Mouse (Mus musculus) liver (tissue): ENCODE results near the gene Ptk6.
A peak's percentile ranks its signal among the peaks of the same experiment; 100 is the strongest.

ENCODE experiments used
- DNase-seq: peaks from one replicate; pipeline ENCODE4 v3.0.0-alpha.2; 2020; ENCODE audit warnings: mixed read lengths

The Ptk6 gene

DNA sequence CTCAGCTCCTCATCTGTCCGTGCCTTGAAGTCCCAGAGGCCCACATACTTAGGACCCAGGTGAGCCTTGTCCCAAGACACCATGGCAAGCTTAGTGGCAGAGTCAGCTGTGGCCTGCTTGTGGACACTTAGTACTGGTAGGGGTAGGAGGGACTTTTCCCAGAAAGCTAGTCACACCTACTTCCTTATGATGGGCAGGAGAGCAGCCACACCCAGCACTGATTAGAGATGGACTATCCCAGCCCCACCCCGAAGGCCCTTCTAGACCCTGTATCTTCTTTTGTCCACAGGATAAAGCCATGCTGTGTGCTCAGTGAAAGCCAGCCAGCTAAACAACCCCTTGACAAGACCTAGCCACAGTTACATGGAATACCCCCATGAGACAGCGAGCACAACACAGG, at the start of gene Ptk6:
Ptk6 (minus strand) TSS at position 368 of the 400 bp plus-strand sequence.
- no peak for DNase-seq

DNA sequence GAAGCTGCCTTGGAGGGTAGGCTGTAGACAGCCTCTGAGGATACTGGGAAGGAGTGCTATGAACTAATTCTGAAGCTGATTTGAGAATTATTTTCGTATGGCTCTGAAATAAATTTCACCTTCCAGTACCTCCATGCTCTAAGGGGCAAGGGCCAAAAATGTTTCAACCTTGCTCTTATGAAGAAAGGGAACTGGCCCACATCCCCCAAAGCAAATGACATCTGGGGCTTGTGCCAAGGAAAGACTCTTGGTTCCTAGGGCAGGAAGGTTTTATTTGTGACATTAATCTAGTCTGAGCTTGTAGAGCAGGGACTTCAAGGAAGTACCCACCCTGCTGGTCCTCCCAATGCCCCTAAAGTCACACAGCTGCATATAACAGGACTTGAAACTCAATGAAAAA, 49.3 kb upstream of the Ptk6 start:
- DNase-seq, result no peak

DNA sequence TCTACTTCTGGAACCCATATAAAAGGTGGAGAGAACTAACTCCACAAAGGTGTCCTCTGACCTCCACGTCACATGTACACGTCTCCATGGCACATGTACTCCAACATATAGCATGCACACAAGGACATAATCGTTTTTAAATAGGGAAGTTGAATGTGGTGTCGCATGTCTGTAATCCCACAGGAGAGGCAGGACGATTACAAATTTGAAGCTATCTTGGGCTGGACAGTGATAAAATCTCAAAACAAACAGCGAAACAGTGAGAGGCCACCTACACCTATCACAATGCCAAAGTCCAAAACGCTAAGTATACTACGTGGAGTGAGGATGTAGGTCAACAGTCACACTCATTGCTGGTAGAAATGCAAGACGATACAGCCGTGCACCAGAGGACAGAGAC, 46.6 kb upstream of the Ptk6 start:
- no peak for DNase-seq

DNA sequence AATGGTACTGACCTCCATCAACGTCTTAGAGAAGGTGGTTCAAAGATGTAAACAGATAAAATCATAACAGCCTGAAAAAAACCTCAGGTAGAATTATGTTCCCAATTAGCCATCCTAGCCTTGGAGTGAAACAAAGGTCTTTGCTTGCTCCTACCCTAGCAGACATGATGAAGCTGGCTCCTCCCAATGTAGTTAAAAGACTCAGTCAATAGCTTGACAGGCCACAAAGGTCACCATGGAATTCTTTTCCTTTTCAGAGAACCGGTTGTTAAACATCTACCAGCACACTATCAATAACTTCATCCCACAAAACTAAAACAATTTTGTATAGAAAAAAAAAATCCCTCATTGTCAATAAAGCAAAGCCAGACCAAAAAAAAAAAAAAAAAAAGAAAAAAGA, 42.4 kb upstream of the Ptk6 start:
- no peak for DNase-seq

DNA sequence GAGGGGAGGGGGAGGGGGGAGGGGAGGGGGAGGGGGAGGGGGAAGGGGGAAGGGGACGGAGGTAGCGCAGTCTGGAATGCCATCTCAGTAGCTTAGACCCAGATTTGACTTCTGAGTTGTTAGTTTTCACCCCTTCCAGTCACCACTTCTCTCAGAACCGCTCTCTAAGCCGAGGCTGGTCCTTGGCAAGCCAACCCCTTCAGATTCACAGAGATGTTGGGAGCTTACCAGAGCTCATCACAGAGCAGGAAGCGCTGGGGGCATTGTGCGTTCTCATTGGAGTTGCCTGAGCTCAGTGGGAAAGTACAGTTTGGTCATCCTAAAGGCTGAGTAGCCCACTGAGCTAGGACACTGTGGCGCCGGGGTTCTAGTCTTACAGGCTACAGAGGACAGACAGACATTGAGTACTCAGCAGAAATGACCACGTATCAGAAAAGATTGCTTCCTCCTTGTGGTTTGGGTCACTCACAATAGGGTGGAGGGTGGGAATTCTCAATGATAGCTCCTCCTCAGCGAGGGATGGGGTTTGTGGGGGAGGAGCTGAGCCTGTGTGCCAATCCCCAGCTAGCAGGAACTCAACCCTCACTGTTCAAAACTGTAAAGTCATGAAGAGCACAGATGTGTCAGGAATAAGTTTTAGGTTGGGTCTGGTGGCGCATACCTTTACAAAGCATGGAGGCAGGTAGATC, 41.3 kb upstream of the Ptk6 start:
- peak; percentile 42 for DNase-seq

DNA sequence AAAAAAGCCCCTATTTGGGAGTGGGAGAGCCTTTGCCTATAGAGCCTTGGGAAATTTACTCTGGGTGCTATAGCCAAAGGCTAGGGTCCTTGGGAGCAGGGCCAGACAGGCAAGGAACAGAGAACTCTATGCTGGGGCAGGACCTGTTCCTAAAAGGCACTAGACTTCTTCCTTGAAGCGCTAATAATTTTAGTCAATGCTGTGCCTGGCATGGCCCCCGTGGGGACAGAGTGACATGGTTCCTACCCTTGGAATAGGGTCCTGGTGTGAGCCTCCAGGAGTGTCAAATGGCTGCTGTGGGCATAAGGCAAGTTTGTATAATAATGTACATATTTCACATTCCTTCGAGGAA, 39.7 kb upstream of the Ptk6 start:
- no peak for DNase-seq

DNA sequence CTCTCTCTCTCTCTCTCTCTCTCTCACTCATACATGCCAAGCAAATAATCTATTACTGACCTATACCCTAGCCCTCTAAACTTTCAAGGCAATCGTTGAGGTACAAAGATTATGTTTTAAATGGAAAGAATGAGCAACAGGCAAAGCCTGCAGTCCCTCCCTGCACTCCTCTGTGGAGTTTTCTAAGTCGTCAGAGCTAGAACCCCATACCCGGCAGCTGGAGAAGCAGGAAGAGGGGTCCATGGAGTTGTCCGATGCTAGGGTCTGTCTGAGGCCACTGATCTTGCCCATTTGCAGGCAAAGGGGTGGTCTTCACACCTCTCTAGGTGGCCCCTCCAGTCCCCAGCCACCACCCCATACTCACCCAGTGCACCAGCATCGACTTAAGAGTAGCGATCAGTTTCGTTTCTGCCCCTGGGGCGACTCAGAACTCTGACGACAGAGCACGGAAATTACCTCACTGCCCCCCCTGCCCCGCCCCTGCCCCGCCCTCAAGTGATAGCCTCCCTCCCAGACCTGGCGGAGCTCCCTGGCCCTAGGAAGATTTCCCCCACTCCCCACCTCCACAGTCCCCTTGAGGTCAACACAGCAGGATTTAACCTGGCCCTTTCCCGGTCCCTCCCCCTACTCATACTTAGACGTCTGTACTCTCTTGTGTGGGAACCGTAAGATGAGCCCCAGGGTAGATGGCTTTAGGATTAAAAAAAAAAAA, 39.2 kb upstream of the Ptk6 start, which contains the start of gene Helz2:
Helz2 (minus strand) TSS at position 426 of the 712 bp plus-strand sequence.
- peak; percentile 78 for DNase-seq

DNA sequence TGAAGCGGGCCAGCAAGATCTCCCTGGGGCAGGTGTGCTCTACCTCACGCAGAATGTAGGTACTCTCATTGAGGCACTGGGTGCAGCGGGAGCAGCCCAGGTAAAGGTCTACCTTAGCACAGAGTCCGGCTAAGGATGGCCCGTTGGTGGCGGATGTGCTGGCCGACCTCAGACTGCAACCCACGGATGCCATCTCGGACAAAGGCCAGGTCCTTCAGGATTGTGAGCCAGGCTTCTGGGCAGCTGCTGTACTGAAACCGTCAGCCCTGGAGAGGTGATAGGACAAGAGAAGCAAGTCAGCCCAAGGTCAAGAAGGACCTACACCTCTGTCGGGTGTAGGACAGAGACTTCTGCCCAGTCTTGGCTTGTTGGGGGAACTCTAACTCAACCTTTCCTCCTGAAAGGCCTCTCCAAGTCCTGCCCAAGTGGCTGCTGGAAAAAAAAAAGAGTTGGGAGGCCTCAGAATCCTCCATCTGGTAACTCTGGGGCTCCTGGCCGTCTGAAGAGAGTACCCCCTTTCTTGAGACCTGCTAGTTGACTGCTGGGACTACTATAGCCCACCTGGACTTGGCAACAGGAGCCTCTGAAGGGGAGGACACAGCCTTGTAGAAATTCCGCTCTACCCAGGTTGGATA, 38.3 kb upstream of the Ptk6 start:
- no peak for DNase-seq

DNA sequence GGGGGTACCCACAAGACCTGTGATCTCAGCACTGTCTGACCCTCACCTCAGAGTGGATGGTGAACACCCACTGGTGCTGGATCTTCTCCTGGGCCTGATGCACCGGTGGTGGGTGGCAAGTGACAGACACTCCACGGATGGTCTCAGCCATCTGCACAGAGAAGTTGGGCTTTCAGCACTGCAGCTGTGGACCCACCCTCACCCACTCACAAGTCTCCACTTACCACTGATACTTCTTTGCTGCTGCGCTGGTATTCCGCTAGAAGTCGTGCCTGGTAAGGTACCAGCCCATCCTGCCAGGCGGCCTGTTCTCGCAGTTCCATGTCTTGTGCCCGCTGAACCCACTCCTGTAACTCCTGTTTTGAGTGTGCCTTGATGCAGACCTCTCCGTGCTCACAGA, 36.7 kb upstream of the Ptk6 start:
- no peak for DNase-seq

DNA sequence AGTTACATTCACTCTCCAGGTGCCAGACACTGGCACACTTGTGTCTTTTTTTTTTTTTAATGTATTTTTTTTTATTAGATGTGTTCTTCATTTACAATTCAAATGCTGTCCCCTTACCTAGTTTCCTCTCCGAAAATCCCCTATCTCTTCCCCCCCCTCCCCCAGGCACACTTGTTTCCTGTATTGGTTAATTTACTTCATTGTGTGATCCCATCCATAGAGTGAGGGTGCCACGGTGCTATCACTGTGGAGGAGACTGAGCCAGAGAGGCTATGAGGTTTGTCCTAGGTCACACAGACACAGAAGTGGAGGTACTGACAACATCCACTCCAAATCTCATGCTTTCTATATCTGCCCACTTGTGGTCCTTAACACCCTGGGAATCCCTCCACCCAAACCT, 36.3 kb upstream of the Ptk6 start:
- DNase-seq, result no peak

DNA sequence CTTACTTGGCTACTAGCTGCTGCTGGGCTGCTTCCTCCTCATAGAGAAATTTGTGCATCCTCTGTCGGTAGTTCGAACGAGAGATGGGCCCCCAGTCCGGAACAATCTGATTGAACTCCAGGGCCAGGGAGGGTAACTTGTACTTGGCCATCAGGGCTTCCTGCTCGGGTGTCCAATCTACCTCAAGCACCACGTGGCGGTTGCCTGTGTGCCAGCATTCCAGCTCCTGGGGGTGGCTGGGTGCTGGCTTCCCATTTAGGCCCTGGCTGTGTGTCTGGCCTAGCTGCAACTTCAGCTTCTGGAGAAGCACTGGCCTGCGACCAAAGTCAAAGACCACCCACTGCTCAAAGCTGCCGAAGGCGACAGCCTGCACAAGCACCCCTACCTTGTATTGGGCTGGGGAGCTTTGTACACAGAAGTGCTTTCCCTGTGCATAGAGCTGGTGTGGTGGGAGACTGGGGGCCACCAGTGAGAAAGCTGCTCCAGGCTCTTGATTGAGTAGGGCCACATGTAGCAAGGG, 35.6 kb upstream of the Ptk6 start:
- no peak for DNase-seq

DNA sequence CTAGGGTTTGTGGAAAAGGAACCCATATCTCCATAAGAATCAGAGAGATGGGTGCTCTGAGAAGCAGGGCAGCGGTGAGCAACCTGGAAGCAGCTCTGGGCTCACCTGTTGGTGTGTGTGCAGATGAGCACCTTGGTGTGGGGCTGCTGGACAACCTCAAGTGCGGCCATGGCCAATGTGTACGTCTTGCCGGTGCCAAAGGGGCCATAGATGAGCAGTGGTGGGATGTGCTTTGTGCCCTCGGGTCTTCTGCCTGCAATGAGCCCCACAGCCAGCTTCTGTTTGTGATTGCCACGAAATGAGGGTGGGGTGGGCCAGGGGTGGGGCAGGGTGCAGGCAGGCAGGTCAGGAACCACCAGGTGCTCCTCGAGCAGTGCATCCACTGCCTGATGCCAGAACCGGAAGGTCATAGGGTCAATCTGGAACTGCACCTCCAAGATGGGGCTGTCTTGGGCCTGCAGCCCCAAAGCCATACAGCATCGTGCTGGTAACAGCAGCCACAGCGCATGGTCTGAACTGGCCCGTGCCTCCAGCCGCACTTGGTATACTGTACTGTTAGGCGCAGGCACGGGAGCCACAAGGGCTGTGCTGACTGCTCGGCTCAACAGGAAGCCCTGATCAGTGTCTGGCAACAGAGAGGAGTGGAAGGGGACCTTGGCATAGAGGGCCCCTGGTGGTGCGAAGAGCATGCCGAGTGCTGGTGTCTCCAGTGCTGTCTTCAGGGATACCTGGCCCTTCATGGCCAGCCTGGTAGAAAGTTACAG, 34.8 kb upstream of the Ptk6 start:
- no peak for DNase-seq

DNA sequence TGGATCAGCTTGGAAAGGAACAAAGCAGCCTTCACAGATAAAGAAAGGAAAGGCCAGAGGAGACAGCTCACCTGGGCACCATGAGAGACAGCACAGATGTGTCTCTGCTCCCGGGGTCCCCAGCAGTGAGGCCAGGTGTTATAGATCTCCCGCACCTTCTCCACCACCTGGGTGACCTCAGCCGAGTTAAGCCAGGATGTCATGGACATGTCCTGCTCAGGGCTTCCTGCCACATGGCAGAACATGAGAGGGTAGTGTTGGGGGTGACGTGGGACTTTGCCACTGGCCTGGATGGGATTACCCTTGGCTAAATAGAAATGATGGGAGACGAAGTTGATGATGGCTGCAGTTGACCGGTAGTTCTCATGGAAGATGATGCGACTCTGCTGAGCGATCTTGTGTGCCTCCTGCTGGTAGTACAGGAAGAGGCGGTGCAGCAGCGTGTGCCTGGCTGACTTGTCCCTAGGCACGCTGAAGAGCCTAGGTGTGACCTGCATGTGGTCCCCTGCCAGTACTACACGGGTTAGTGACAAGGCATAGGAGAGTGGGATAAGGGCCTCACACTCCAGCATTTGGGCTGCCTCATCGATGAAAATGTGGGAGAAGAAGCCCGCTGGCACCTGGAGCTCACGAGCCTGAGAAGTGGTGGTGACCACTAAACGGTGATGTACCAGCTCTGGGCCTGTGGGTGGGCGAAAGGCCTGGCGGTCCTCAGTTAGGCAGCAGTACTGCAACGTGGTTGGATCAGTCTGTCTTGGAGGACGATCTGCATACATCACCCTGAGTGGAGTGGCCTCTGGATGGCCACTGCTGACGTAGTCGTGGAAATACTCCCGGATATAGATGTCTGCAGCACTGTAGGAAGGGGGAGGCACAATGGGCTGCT, 33.3 kb upstream of the Ptk6 start:
- DNase-seq, result no peak

DNA sequence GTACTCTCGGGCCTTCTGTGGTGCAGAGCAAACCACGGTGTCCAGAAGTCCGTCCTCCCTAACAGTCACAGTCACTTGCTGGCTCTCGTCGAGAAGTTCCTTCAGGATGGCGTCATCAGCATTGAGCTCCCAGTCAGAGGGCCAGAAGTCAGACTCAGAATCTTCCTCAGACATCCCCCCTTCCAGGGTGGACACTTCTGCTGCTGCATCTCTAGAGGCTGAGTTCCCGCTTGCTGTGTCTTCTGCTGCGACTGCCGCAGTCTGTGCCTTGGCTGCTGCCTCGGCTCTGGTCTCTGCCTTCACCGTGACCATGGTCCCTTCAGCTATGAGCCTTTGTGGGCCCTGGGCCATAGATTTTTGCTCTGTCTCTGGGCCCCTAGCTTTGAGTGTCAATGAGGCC, 32.1 kb upstream of the Ptk6 start:
- no peak for DNase-seq

DNA sequence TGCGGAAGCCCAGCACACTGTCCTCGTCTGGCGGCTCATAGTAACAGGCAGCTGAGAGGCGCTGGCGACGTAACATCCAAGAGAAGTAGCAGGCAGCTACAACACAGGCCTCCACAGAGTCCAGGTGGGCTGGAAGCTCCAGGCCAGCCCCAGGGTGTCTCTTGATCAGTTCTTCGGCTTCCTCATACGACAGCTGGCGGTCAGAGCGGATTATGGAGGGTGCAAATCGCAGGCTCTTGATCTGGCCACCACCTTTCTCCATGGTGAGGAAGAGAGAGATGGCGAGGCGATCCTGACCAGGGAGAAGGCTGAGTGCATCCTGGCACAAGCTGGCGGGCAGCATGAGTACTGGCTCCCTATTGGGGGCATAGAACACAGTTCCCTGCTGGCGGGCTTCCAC, 30.9 kb upstream of the Ptk6 start:
- no peak for DNase-seq

DNA sequence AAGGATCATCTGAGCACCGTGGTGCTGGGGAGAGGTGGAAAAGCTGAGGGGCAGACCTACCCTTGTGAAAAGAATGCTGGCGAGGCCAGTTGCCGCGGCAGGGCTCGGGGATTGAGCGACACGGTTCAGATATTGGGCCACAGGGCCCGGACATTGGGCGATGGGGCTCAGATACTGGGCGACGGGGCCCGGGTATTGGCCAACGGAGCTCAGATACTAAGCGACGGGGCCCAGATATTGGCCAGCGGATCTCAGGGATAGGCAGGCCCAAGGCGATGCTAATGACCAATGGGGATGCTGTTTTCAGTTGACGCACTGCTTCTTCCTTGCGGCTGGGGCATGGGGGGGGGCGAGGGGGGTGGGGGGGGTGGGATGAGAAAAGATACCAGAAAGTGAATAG, 28.6 kb upstream of the Ptk6 start:
- DNase-seq, result no peak

DNA sequence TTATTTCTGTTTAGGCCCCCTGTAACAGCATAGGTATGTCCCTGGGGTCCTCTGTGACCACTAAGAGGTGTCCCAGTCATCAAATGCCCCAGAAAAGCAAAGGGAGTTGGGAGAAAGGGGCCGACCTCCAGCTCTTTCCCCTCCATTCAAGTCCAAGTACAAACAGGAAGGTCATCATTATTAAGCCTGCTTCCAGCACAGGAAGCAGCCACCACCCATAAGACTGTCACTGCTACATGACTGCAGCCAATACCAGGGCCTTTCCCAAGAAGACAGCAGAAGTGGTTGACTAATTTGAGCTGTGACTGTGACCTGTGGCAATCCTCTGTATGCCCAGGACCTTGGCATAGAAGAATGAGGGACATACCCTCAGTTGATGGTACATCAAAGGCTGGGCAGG, 25.7 kb upstream of the Ptk6 start:
- no peak for DNase-seq

DNA sequence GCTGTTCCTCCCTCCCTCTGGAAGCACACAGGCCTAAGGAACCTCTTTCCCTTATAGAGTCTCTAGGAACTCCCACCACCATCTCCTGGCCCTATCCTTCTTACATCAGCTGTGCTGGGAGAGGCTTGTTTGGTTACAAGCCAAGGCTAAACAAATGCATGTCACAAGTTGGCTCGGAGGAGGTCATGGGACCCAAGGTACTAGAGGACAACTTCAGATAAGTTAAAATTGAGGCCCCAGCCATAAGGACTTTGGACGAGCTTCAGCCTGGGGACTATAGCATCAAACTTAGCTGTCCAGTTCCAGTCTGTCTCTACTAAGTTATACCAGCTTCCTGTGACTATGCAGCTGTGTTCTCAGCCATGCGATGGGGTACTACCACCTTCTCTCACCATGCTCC, 24.5 kb upstream of the Ptk6 start:
- DNase-seq, result no peak

DNA sequence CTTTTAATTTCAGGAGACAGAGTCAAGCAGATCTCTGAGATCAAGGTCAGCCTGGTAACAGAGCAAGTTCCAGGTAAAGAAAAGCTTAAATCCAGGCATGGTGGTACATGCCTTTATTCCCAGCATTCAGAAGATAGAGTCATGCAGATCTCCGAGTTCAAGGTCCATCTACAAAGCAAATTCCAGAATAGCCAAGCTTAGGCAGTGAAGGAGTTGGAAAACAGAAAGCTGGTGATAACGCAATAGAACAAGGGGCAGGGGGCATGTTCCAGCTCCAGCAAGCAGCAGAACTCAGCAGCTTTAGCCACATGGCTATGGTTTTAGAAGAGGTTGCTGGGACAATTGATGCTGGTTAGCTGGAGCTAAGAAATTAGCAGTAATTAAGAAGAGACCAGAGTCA, 22.4 kb upstream of the Ptk6 start:
- DNase-seq, result no peak

DNA sequence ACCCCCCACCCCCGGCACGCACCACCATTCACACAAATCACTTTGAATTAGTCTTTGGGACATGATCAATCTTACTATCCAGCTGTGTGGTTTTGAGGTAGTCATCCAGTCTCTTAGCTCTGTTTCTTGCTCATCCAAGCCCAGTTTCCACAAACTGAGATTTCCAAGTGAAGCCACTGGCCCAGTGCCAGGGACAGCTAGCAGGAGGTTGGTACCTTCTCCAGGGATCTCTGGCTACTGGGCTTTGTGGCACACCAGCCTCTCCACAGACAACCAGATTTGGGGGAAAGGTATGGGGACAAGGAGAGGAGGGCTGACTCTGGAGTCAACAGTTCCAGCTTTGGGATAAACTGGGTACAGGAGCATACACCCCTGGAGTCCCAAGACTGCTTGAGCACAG, 17.8 kb upstream of the Ptk6 start:
- DNase-seq, result no peak

DNA sequence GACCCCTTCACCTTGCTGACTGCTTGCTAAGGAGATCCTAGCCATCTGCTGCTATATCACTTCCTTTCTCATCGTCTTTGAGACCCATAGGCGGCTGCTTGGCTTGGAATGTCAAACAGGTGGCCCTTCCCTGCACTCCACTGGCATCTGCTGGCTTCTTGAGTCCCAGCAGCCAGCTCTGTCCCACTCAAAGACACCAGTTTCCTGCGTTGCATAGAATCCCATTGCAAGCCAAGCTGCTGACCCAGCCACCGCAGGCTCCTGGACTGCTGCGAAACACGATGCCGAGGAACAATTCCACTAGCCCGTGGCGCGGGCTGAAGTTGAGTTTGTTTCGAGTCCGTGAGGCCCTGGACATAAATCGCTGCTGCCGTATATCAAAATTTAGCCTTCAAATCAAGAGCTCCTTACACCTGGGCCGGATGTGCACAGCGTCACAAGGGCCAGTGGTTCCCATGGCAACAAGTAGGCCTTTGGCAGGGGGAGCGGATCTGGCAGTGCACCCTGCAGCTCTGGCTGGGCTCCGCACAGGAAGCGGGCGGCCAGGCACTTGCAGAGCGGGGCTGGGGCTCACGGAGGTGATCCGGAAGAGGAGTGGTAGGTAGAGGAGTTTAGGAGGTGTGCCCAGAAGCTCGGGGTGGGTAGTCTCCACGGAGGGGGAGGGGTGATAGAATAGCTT, 17.1 kb upstream of the Ptk6 start, which contains the start of gene Fndc11:
Fndc11 (plus strand) TSS at position 476 of the 679 bp plus-strand sequence.
- DNase-seq, result peak; percentile 67
